Mouse (Mus musculus) common myeloid progenitor, adult 5-6 weeks (primary cell): ENCODE measurements around the gene Pmf1. TPM values are rescaled to one million over a fixed set of nuclear protein-coding genes. Genes with fewer than 3 reads are reported as not detected.

ENCODE experiments used
- ATAC-seq: replicated peaks from 2 replicates; pipeline ENCODE4 v1.8.0; 2016; ENCODE audit warnings: low read depth, mild to moderate bottlenecking, moderate TSS enrichment, inconsistent platforms; ENCODE audit not compliant: poor library complexity, severe bottlenecking
- total RNA-seq: library from RNA; stranded (forward); fragments of 200-1000, 187-1606 nt; gene quantifications from 2 replicates; pipeline ENCODE4 v1.2.3, GENCODE M21; 2017

The Pmf1 gene
- total RNA-seq: 88.3 and 107 TPM in 2 replicates

DNA sequence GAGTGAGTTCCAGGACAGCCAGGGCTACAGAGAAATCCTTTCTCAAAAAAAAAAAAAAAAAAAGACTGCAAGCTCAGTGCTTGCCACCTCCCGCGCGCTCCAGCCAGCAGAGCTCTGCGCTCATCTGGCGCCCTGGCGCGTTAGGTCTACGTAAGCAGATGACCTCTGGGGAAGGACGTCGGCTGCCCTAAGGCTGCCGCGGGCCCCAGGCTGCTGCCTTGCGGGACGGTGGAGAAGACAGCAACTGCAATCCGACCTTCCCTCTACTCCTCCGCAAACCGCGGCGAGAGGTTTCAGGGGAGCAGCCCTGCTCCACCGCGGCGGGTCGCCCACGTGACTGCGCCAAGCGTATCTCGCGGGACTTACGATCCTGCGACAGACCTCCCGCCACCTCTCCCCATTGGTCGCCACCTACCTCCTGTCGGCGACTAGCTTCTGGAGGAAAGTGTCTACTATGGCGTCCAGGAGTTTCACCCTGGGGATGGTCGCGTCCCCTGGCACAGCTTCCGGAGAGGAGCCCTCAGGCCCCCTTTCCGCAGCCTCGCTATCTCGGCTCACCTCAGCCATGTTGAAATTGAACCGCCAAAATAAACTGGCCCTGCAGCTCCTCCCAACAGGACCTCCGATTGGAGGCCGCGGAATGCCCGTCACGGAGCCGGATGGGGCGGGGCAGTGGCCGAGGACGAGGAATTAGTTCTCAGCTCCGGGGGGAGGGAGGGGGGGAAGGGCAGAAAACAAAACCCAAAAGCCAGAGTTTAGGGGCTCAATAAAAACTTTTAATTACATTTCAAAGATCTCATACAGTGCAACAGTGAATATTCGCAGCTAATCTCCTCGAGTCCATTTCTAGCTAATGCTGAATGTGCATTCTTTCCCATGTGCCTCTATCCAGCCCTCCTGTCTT is at the start of gene Pmf1:
Gene Pmf1 (minus strand): TSS at position 591 of the 904 bp plus-strand sequence.
- ATAC-seq: peak; percentile 93

GRCm38 (mm10) chr3:88458778-88459219 is 48.7 kb upstream of the Pmf1 start:
- ATAC-seq: no peak

GRCm38 (mm10) chr3:88456746-88457532 is 46.8 kb upstream of the Pmf1 start:
- no peak for ATAC-seq

- ATAC-seq: no peak
These were observed 46.2 kb upstream of the Pmf1 start for GRCm38 (mm10) chr3:88456313-88456712.

DNA sequence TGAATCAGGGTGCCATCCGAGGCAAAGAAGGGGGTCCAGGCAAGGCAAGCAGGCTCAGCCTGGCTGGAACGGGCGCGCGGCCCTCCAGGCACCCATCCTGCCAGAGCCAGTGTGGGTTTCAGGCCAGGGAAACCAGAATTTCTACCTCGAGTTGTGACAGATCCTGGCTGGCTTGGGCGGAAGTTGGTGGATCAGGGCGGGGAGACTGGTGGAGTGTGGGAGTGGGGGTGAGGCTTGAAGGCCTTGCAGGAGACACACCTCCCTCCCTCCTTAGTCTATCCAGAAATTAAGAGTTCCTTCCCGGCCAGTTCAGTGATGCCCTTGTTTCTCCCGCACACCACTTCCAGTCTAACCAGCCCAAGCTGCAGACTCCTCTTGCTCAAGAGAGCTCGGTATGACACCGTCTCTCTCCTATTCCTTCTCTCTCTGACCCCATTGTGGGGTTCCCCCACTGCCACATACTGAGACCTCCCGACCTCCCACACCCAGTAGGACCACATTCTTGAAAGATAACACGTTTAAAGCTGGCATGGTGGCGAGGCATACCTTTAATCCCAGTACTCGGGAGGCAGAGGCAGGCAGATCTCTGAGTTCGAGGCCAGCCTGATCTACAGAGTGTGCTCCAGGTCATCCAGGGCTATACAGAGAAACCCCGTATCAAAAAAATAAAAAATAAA is 45.6 kb upstream of the Pmf1 start:
- 0 out of 2 replicates have a peak, but pooled peaks have one; percentile 1 for ATAC-seq

GRCm38 (mm10) chr3:88454762-88455587 is 44.8 kb upstream of the Pmf1 start:
- peak; percentile 52 for ATAC-seq

GRCm38 (mm10) chr3:88453986-88454385 is 43.9 kb upstream of the Pmf1 start:
- 0 out of 2 replicates have a peak, but pooled peaks have one; percentile 3 for ATAC-seq

DNA sequence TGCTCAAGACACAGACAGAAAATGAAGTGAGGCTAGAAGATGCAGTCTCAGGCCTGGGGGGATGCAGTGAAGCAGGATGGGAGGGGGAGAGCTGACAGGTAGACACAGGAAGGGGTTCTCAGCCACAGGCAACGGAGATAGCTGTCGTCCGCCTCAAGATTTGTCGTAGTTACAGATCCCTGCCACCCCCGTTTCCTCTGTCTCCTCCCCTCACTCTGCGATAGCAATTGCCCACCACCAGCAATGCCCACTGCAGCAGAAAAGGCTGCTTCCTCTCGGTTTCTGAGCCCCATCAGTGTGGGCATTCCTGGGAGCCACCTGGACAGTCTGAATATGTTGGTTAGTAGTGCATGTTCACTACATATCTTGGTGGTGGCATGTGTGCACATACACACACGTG is 43.2 kb upstream of the Pmf1 start:
- ATAC-seq: no peak

- ATAC-seq: no peak
These were observed 42.6 kb upstream of the Pmf1 start for GRCm38 (mm10) chr3:88452716-88453115.

GRCm38 (mm10) chr3:88452246-88452645 is 42.1 kb upstream of the Pmf1 start:
- no peak for ATAC-seq

DNA sequence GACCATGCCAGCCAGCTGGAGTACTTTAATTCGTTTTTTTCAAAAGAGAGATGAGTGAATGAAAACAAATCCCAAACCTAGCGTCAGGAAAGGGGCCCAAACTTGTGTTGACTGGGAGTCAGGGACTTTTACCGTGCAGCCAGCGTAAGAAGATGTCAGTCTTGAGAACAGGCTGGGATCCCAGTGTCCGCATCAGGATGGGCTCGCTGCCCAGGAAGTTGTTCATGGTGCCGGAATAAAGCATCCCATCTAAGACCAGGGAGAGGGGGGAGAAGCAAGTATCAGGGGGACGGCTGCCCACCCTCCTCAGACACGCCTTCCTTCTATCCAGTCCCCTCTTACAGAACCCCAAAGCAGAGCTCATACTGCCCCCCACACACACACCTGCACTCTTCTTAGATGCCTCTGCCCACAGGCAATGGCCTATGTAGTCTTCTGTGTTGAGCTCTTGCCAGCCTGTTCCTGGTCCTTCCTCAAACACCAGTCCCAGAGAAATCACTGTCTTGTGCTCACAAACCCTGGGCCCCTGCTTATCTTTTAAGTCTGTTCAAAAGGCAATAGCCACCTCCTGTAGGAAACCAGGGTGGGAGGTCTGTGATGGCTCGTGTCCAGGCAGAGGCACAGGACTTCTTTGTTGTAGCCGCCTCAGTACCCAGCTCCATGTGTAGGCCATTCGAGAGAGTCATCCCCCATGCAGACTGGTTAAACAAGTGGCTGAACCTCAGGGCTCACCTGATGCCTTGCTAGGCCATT is 40.4 kb upstream of the Pmf1 start:
- ATAC-seq: no peak

DNA sequence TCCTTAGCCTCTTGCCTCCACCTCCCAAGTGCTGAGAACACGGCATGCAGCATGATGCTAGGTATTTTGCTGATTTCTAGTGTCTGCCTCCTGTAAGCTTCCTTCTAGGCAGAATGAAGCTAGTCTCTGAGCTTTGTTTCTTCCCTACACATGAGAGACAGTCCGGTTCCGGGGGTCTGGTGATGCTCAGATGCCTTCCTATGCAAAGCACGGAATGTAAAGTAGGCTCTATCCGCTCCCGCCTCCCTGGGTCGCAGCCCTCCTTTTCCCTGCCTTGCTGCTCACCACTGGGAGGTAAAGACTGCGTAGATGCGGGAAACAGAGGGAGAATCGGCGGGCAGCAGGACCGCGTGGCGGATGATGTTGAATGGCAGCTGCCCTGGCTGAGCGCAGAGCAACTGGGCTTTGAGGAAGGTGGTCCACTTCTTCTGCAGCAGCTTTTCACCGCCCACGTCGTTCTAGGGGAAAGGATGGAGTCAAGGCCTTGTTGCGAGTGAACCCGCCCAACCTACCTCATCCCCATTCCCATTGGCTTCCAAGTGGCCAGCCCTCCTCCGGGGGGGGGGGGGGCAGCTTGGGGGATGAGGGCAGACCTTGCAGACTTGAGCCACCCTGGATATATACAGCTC is 39.4 kb upstream of the Pmf1 start:
- no peak for ATAC-seq

DNA sequence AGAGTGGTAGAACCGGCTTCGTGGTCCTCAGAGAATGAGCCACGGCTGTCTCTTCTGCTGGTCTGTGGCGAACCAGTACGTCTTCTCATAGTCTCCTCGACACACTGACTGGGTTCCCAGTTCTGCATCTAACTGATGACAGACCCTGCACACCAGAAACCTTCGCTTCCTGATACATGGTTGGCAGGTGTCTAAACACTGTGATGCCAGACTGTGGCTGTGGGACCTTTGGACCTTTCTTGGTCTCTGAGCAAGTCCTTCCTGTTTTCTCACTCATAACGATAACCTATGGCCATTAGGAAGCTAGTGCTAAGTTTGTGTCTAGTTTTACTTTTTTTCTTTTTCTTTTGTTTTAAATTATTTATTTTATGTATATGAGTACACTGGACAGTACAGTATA is 38.3 kb upstream of the Pmf1 start:
- ATAC-seq: no peak; the same call in 1 of the 2 replicates

- no peak for ATAC-seq
These were observed 37.6 kb upstream of the Pmf1 start for GRCm38 (mm10) chr3:88447676-88448183.

DNA sequence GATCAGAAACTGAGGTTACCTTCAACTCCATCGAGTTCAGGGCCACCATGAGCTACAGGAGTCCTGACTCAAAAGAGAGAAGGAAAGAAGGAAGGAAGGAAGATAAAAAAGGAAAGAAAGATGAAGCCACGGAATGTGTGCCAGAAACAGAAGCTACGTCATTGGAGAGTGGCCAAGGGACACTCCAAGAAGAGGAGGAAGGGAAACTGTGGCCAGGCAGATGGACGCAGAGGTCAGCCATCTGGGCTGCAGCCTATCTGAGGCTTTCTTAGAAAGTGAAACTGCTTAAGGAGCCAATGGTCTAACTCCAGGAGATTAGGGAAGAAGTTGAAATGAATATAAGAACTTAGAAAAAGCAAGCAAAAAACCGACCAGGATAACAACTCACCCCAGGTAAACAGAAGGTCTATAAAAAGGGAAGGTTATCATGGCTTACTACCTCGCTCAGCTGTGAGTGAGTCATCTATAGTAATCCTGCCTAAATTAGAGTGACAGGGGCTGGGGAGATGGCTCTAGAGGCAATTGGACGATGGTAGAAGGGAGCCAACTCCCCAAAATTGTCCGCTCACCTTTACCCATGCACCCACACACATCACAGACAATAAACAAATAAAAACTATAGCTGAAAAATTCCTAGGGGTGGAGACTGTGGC is 36.5 kb upstream of the Pmf1 start:
- ATAC-seq: peak; percentile 40

DNA sequence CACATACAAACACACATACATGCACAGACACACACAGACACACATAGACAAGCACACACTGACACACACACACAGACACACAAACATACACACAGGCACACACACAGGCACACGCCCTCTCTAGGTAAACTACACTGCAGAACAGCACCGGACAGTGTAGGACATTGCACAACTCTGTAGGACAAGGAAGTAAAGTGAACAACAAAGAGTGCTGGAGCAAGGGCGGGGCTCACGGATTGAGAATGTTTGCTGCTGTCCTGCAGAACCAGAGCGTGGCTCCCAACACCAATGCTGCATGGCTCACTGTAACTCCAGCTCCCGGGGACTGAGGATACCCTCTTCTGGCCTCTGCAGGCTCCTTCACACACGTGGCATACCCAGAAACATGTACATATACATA is 32.8 kb upstream of the Pmf1 start:
- 0 out of 2 replicates have a peak, but pooled peaks have one; percentile 37 for ATAC-seq

DNA sequence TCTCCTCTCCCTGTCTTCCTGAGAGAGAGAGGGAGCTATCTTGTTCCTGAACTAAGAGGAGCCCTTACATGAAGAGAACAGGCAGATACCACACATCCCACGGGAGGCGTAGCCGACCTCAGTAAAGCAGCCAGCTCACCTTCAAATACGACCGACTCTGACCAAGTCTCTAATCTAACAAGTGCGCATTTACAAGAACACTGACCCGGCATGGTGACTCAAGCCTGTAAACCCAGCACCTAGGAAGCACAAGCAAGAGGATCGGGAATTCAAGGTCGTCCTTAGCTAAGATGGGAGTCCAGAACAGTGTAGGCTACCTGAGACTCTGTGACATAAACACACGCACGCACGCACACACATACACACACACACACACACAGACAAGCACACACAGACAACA is 32.4 kb upstream of the Pmf1 start:
- no peak for ATAC-seq
